Mouse (Mus musculus): Measurements from ENCODE around the gene Lyg2. TPM values are rescaled to one million over a fixed set of nuclear protein-coding genes. Genes with fewer than 3 reads are reported as not detected.

The Lyg2 gene
- polyA plus RNA-seq, 1 experiment from 2014 or later: not detected

DNA sequence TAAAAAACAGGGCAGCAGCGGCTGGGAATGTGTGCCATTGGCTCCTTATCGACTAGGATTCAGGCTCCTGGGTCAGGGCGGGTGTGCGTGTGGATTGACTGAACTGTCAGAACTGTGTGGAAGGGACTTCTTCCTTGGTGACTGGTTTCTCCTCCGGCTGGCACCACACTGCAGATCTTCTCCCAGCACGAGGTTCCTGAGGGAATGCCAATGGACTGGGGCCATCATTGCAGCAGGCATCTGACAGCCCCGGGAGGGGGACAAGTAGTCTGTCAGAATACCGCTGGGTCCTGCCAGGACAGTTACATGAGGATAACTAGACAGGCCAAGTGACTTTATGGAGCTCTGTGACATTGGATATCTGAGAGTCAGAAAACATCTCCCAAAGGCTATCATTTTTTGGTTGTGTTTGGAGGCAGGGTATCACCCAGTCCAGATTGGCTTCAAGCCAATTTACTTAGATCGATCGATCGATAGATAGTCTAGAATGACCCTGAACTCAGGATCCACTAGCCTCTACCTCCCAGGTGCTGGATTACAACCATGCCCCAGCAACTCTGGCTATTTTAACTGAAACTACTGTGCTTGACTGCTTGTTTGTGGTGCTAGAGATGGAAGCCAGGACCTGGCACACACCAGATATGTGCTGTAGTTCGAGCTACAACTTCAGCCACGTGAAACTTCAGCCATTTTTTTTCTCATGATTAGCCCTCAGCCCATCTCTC lies 38.4 kb downstream of the Lyg2 start:
- no peak for ATAC-seq (ENCODE audit: borderline replicate concordance, extremely low read depth, low FRiP score, low TSS enrichment)
- no peak overlapping the region for H3K4me2 ChIP-seq
- no peak overlapping the region for H3K4me3 ChIP-seq
- H3K27ac ChIP-seq: no peak overlapping the region
- H3K4me1 ChIP-seq: 0 out of 2 replicates have a peak, but pooled peaks cover 4% of the 10 kb centered on the region
- H3K36me3 ChIP-seq: peaks cover 53% of the 10 kb centered on the region
- no peak overlapping the region for H3K9ac ChIP-seq
- no peaks in the 10 kb centered on the region for H3K9me3 ChIP-seq
- WGBS: 90% methylated on average over 13 of the region's 13 CpGs
- no peaks in the 10 kb centered on the region for H3K27me3 ChIP-seq

DNA sequence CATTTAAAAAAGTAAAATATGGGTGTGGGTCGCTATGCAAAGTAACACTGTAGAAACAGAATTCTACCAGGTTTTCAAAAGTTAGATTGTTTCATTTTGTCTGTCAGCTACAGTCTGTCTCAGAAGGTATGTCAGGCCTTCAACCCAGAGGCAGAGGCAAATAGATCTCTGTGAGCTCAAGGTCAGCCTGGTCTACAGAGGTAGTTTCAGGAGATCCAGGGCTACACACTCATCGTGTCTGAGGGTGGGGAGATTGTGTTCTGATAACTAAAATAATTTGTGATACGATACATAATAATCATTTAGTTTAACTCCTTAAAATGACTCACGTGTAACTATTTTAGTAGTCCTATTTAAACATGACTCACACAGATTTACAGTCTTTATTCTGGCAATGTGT lies 43.1 kb downstream of the Lyg2 start:
- Histone ChIP-seq H3K9ac (peak overlapping the region; percentile 32; the same call in 1 of the 2 replicates), H3K36me3 (peaks cover 31% of the 10 kb centered on the region), H3K4me2 (peak overlapping the region; percentile 77), H3K27me3 (0 out of 2 replicates have a peak, but pooled peaks cover 4% of the 10 kb centered on the region), H3K27ac (no peak overlapping the region), H3K9me3 (no peaks in the 10 kb centered on the region), H3K4me3 (peak overlapping the region; percentile 67; the same call in 1 of the 2 replicates), H3K4me1 (peaks cover 10% of the 10 kb centered on the region; the same call in 1 of the 2 replicates)
- WGBS: 85% methylated on average over 4 of the region's 4 CpGs
- ATAC-seq (ENCODE audit: borderline replicate concordance, extremely low read depth, low FRiP score, low TSS enrichment): no peak

DNA sequence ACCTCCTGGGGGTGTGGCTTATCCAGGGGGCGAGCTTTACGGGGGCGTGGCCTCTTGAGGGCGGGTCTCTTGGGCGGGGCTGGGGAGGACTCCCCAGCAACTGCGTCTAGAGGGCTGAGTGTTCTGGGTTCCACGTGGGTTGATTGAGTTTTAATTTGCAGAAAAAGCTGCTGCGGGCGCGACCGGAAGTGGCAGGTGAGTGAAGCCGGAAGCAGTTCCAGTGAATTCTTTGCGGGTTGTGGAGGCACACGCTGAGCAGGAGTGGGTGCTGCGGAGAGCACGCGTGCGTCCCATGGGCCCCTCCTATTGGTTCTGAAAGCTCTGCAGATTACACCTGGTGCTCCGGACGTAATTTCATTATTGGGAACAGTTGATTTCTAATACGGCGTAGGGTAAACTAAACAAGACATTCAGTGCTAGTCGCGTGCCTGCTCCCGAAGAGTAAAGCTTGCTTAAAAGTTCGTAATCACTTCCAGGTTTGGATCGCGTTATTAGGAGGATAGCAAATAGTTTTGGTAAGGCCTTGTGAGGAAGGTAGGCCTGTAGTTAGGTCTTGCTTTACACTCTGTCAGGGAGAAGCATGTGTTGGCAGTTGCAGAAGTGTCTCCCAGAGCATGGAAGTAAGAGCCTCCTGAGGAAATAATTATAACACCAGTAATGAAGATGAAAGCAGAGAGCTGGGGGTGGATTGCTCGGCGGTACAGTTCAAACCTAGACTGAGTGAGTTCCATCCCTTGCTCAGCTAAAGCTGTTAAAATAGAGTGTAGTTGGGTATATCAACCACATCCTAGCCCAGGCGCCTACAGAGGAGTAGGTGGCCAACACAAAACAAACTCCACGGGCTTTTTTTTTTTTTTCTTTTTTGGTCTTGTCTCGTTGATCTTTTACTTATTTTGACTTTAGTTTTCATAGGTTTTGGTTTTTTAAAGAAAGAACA lies 43.9 kb downstream of the Lyg2 start:
- WGBS: 5% methylated on average over 33 of the region's 33 CpGs
- peak overlapping the region; percentile 32 for H3K9ac ChIP-seq
- H3K36me3 ChIP-seq: peaks cover 24% of the 10 kb centered on the region
- H3K9me3 ChIP-seq: no peaks in the 10 kb centered on the region
- peak overlapping the region; percentile 77 for H3K4me2 ChIP-seq
- H3K27ac ChIP-seq: peak overlapping the region; percentile 90
- peak; percentile 93 for ATAC-seq (ENCODE audit: borderline replicate concordance, extremely low read depth, low FRiP score, low TSS enrichment)
- 0 out of 2 replicates have a peak, but pooled peaks cover 4% of the 10 kb centered on the region for H3K27me3 ChIP-seq
- H3K4me1 ChIP-seq: peaks cover 10% of the 10 kb centered on the region; the same call in 1 of the 2 replicates
- H3K4me3 ChIP-seq: peak overlapping the region; percentile 67

DNA sequence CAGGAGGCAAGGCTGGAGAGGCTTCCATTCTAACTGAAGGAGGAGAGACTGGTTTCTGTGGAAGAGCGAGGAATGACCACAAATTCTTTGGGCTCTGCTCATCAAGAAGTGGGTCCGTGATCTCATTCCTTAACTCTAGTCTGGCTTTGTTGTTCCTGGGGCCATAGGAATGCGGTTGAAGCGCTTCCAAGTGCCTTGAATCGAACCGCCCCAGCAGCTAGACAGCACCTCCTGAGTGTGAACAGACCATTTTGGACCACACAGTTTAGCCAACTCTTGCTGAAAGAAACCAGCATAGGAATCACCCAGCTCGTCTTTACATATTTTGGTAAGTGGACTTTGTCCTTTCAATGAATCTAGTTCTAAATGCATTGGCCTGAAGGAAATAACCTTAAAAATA lies 44.6 kb downstream of the Lyg2 start, which contains the start of gene Lipt1:
Lipt1 (plus strand) TSS at position 35 of the 400 bp plus-strand sequence.
- Histone ChIP-seq H3K27me3 (0 out of 2 replicates have a peak, but pooled peaks cover 4% of the 10 kb centered on the region), H3K4me3 (peak within 1 kb of the TSS; percentile 67), H3K4me1 (peaks cover 10% of the 10 kb centered on the region; the same call in 1 of the 2 replicates), H3K27ac (peak within 1 kb of the TSS; percentile 90), H3K4me2 (peak within 1 kb of the TSS; percentile 77), H3K36me3 (peaks cover 19% of the 10 kb centered on the region), H3K9me3 (no peaks in the 10 kb centered on the region), H3K9ac (peak within 1 kb of the TSS; percentile 32)
- WGBS: 3% methylated on average over 7 of the region's 7 CpGs
- peak; percentile 63; the same call in 1 of the 2 replicates for ATAC-seq (ENCODE audit: borderline replicate concordance, extremely low read depth, low FRiP score, low TSS enrichment)

DNA sequence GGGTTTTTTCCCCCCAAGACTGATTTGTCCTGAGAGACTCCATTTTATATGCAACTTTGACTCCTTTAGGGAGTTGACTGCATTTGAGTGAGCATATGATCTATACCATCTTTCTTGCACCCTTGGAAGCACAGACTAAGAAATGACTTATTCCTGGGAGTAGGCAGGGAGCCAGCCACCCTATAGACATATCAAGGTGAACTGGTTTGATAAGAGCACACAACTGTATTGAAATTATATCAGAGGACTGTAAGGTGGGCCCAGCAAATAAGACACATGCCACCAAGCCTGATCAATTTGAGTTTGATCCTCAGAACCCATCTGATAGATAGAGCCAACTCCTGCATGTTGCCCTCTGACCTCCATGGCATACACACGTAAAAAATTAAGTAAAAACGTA lies 46.9 kb downstream of the Lyg2 start:
- WGBS: 46% methylated on average over 2 of the region's 2 CpGs
- no peak for ATAC-seq (ENCODE audit: borderline replicate concordance, extremely low read depth, low FRiP score, low TSS enrichment)
- no peaks in the 10 kb centered on the region for H3K9me3 ChIP-seq

DNA sequence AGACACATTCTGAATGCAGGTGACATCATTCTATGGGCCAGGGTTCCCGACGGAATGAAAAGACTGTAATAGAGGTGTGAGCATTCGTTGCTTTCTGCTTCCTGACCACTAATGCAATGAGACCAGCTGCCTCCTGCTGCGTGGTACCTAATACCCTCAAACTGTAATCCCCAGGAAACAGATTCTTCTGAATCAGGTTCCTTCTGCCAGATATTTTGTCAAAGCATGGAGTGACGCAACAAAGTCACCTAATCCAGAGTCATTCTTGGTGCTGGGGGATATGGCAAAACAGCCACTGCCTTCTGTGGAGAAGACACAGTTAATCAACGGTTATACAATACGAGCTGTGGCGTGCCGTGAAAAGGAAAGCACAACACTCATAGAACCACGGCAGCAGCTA lies 47.7 kb downstream of the Lyg2 start:
- no peak overlapping the region for H3K27ac ChIP-seq
- no peak overlapping the region for H3K4me2 ChIP-seq
- no peak overlapping the region for H3K9ac ChIP-seq
- peaks cover 19% of the 10 kb centered on the region for H3K4me1 ChIP-seq
- WGBS: 62% methylated on average over 10 of the region's 10 CpGs
- no peak overlapping the region for H3K4me3 ChIP-seq
- no peaks in the 10 kb centered on the region for H3K9me3 ChIP-seq
- H3K27me3 ChIP-seq: 0 out of 2 replicates have a peak, but pooled peaks cover 4% of the 10 kb centered on the region
- no peaks in the 10 kb centered on the region for H3K36me3 ChIP-seq
- ATAC-seq (ENCODE audit: borderline replicate concordance, extremely low read depth, low FRiP score, low TSS enrichment): no peak

More for the DNA sequence above, 46.9 kb downstream of the Lyg2 start:
- no peak overlapping the region for H3K4me3 ChIP-seq
- 0 out of 2 replicates have a peak, but pooled peaks cover 4% of the 10 kb centered on the region for H3K27me3 ChIP-seq
- H3K36me3 ChIP-seq: no peaks in the 10 kb centered on the region
- no peak overlapping the region for H3K27ac ChIP-seq
- no peak overlapping the region for H3K9ac ChIP-seq
- no peak overlapping the region for H3K4me2 ChIP-seq
- H3K4me1 ChIP-seq: peaks cover 19% of the 10 kb centered on the region

DNA sequence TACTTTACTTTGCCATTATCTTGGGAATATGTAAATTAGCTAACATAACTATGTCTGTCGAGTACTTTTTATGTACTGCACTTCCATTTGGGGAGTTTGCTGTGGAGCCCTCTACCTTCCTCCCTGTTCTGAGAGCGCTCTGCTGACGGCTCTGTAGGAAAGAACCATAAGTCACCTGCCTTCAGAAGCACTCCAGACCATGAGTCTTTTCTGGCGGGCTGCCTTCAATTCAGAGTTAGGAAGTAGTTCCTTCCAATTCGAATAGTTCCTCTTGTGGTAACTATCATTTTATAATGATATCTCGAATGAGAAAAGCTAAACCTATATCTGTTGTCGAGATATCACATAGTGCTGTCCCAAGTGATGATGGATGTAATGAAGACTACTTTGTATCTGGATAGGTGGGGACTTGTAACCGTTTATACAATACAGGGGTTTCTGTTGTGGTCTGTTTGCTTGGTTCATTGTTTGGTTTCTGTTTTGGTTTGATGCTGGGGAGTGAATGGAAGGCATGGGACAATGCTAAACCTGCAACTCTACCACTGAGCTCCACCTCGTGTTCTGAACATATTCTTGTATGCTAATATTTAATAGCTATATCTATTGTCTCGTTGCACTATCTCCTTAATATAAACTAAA lies 48.5 kb downstream of the Lyg2 start:
- no peak overlapping the region for H3K9ac ChIP-seq
- no peaks in the 10 kb centered on the region for H3K9me3 ChIP-seq
- no peaks in the 10 kb centered on the region for H3K36me3 ChIP-seq
- peaks cover 15% of the 10 kb centered on the region for H3K4me1 ChIP-seq
- H3K27me3 ChIP-seq: 0 out of 2 replicates have a peak, but pooled peaks cover 4% of the 10 kb centered on the region
- ATAC-seq (ENCODE audit: borderline replicate concordance, extremely low read depth, low FRiP score, low TSS enrichment): no peak
- 67% methylated on average over 10 of the region's 10 CpGs for WGBS
- H3K27ac ChIP-seq: no peak overlapping the region
- H3K4me2 ChIP-seq: no peak overlapping the region
- H3K4me3 ChIP-seq: no peak overlapping the region

DNA sequence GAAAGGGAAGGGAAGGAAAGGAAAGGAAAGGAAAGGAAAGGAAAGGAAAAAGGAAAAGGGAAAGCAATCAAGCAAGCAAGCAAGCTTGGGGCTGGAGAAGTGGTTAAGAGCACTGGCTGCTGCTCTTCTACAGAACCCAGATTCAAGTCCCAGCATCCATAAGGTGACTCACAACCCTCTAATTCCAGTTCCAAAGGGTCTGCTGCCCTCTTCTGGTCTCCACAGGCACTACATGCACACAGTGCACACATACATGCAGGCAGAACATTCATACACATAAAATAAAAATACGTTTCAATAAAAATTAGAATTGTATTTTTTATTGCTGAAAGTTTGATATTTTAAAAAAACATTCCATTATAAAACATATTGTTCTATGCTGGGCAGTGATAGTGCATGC lies 49.2 kb downstream of the Lyg2 start:
- Histone ChIP-seq H3K4me3 (no peak overlapping the region), H3K36me3 (no peaks in the 10 kb centered on the region), H3K27me3 (peaks cover 4% of the 10 kb centered on the region; the same call in 1 of the 2 replicates), H3K9me3 (no peaks in the 10 kb centered on the region), H3K27ac (no peak overlapping the region), H3K4me2 (no peak overlapping the region), H3K9ac (no peak overlapping the region), H3K4me1 (peaks cover 15% of the 10 kb centered on the region)
- WGBS: 71% methylated on average over 1 of the region's 1 CpGs
- ATAC-seq (ENCODE audit: borderline replicate concordance, extremely low read depth, low FRiP score, low TSS enrichment): no peak

DNA sequence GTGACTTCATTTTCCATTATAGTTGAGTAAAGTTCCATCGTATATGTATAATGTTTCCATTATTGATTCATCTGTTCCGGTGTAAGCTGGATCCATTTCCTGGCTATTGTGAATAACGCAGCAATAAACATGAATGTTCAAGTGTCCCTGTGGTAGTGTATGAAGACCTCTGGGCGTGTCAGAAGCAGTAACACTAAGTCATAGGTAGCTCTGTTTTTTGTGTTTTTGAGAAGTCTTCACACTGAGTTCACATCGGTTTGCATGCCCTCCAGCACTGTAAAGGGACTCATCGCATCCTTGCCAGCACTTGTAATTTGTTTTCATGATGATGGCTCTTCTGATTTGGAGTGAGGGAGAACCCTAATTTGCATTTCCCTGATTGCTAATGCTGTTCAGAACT lies 50.0 kb downstream of the Lyg2 start, which contains the start of gene Tsga10:
Tsga10 (minus strand) TSS at position 144 of the 400 bp plus-strand sequence.
- Histone ChIP-seq H3K27ac (peak within 1 kb of the TSS; percentile 90), H3K36me3 (no peaks in the 10 kb centered on the region), H3K9ac (peak within 1 kb of the TSS; percentile 60), H3K27me3 (peaks cover 4% of the 10 kb centered on the region; the same call in 1 of the 2 replicates), H3K9me3 (no peaks in the 10 kb centered on the region), H3K4me2 (peak within 1 kb of the TSS; percentile 74), H3K4me1 (peaks cover 9% of the 10 kb centered on the region), H3K4me3 (peak within 1 kb of the TSS; percentile 82)
- no peak for ATAC-seq (ENCODE audit: borderline replicate concordance, extremely low read depth, low FRiP score, low TSS enrichment)
- 85% methylated on average over 6 of the region's 6 CpGs for WGBS

DNA sequence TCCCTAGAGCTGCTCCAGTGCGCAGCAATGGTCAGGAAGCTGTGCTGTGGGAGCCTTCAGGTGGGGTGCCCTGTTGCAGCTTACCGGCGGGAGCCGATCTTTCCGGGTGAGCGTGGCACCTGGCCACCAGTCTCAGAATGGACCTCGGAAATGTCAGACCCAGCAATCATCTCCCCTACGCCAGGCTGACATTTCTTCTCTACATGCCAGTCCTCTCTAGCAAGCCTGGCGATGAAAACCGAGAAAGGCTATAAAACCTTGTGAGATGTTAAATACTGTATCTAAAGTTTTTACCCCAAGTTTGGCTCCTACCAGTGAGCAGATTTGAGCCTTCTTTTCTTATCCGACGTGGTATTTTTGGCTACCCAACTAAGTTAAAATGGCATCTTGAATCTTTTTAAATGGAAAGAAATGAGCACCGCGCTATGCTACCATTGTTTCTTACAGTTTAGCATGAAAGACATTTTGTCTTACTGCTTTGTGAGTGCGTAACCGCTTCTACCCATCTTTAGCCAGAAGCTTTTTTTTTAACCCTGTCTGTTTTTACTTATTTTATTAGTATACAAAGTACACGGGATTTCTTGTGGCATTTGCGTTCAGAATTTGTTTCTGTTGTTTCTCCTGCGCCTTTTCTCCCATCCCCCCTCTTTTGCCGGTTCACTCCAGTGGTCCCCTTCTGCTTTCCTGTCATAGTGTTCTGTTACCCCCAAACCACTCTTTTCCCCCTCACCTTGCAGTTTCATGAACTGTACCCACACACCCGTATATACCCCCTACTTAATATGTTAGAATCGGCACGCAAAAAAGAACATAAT lies 50.7 kb downstream of the Lyg2 start:
- H3K9me3 ChIP-seq: no peaks in the 10 kb centered on the region
- H3K9ac ChIP-seq: peak overlapping the region; percentile 60
- peak overlapping the region; percentile 90 for H3K27ac ChIP-seq
- no peak for ATAC-seq (ENCODE audit: borderline replicate concordance, extremely low read depth, low FRiP score, low TSS enrichment)
- 10% methylated on average over 23 of the region's 23 CpGs for WGBS
- peaks cover 4% of the 10 kb centered on the region; the same call in 1 of the 2 replicates for H3K27me3 ChIP-seq
- peak overlapping the region; percentile 82 for H3K4me3 ChIP-seq
- H3K36me3 ChIP-seq: no peaks in the 10 kb centered on the region
- H3K4me2 ChIP-seq: peak overlapping the region; percentile 74
- H3K4me1 ChIP-seq: peaks cover 9% of the 10 kb centered on the region

Measured in lung, embryonic 15.5 days (tissue).